Mouse (Mus musculus) C2C12 (cell line): Measurements from ENCODE around the gene Pard3. TPM values are rescaled to one million over a fixed set of nuclear protein-coding genes. Genes with fewer than 3 reads are reported as not detected.

Source experiments
- H3K27me3 ChIP-seq: one replicate; pipeline ENCODE4 v1.6.1; 2011; ENCODE audit not compliant: control insufficient read depth, insufficient read depth, insufficient read length
- H3K36me3 ChIP-seq: one replicate; pipeline ENCODE4 v1.6.1; 2011; ENCODE audit not compliant: control insufficient read depth, insufficient read depth
- H3K4me3 ChIP-seq: one replicate; pipeline ENCODE4 v1.5.1; 2011; ENCODE audit warnings: mild to moderate bottlenecking, control low read depth; ENCODE audit not compliant: poor library complexity, insufficient read depth, severe bottlenecking
- H3K79me2 ChIP-seq: one replicate; pipeline ENCODE4 v1.6.1; 2011; ENCODE audit not compliant: control insufficient read depth, insufficient read depth
- H3K79me3 ChIP-seq: one replicate; pipeline ENCODE4 v1.6.1; 2011; ENCODE audit warnings: low read depth, control low read depth
- H3ac ChIP-seq: one replicate; pipeline ENCODE3; 2011; ENCODE audit warnings: low read depth; ENCODE audit not compliant: control insufficient read depth, insufficient read length
- CEBPB ChIP-seq: IDR thresholded peaks from one replicate; pipeline ENCODE4 v1.6.1; 2011; ENCODE audit warnings: low read depth, mild to moderate bottlenecking, control low read depth, moderate library complexity
- CTCF ChIP-seq: IDR thresholded peaks from one replicate; pipeline ENCODE4 v1.5.1; 2011; ENCODE audit not compliant: control insufficient read depth, insufficient read depth, insufficient read length
- FOSL1 ChIP-seq: IDR thresholded peaks from one replicate; pipeline ENCODE4 v1.8.0; 2011; ENCODE audit warnings: mild to moderate bottlenecking, low read length; ENCODE audit not compliant: poor library complexity, insufficient read depth, severe bottlenecking
- MAX ChIP-seq: IDR thresholded peaks from one replicate; pipeline ENCODE4 v1.6.1; 2011; ENCODE audit warnings: mild to moderate bottlenecking, control low read depth
- MYOD1 ChIP-seq: IDR thresholded peaks from one replicate; pipeline ENCODE4 v1.6.1; 2011; ENCODE audit warnings: low read depth; ENCODE audit not compliant: control insufficient read depth, insufficient read length
- MYOG ChIP-seq: IDR thresholded peaks from one replicate; pipeline ENCODE4 v1.6.1; 2011; ENCODE audit not compliant: control insufficient read depth, insufficient read length; ENCODE audit errors: extremely low read depth
- USF1 ChIP-seq: IDR thresholded peaks from one replicate; pipeline ENCODE4 v1.6.1; 2011; ENCODE audit warnings: low read depth, mild to moderate bottlenecking, control low read depth, moderate library complexity
- polyA plus RNA-seq: library from polyadenylated mRNA; unstranded; fragments of >200 nt; fragmentation: generic; extraction: Trizol; gene quantifications from one replicate; pipeline ENCODE4 v1.2.1, GENCODE M21; 2012; ENCODE audit warnings: missing spikeins

Pard3 gene
- polyA plus RNA-seq, 1 experiment: 8.4 TPM

DNA sequence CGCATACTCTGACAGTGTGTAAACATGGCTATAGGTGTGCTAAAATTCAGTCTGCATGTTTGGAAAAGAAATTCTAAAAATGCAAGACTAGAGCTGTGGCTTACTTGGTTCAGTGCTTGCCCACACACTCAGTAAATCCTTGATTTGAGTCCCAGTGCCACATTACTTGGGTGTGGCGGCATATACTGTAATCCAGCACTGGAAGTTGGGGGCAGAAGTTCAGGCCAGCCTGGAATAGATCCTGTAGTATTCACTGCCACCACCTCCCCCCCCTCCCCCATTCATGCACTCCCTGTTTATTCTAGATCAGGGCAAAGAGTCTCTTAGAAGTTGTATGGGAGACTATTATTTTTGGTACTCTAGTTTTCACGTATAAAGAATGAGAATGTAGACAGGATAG is 52.1 kb downstream of the Pard3 start:
- peaks cover 53% of the 10 kb centered on the region for H3K79me3 ChIP-seq
- H3K4me3 ChIP-seq: no peak overlapping the region
- H3K27me3 ChIP-seq: no peaks in the 10 kb centered on the region
- no peak overlapping the region for H3ac ChIP-seq
- no peaks in the 10 kb centered on the region for H3K36me3 ChIP-seq
- peaks cover 98% of the 10 kb centered on the region for H3K79me2 ChIP-seq
- TF ChIP-seq CEBPB (no peak), USF1 (no peak), CTCF (no peak), MYOG (no peak), FOSL1 (no peak), MAX (no peak), MYOD1 (no peak)

DNA sequence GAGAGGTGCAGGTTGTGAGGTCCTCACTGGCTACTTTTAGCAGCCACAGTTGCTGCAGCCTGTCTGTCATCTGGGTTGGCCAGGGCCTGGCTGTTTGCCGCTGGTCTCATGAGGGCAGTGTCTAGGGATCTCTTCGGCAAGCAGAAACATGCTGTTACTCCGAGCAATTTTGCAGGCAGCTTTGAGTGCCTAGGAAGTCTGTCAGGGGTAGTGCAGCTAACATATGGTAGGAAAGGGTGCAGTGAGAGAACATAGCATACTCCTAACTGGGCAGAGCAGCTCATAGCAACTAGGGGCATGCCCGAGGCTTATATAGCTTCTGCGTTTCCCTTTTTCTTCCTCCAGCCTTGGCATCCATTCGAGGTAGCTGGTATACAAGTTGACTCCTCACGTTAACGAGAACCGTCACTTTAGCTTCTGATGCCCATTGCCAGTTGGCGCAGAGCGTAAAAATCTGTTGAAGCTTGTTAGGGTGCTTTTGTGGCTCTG is 54.7 kb downstream of the Pard3 start:
- peaks cover 49% of the 10 kb centered on the region for H3K79me3 ChIP-seq
- no peak overlapping the region for H3ac ChIP-seq
- H3K4me3 ChIP-seq: no peak overlapping the region
- H3K27me3 ChIP-seq: no peaks in the 10 kb centered on the region
- no peaks in the 10 kb centered on the region for H3K36me3 ChIP-seq
- peaks cover 91% of the 10 kb centered on the region for H3K79me2 ChIP-seq
- TF ChIP-seq CTCF (no peak), MYOD1 (no peak), FOSL1 (no peak), MYOG (no peak), MAX (no peak), USF1 (no peak), CEBPB (no peak)

DNA sequence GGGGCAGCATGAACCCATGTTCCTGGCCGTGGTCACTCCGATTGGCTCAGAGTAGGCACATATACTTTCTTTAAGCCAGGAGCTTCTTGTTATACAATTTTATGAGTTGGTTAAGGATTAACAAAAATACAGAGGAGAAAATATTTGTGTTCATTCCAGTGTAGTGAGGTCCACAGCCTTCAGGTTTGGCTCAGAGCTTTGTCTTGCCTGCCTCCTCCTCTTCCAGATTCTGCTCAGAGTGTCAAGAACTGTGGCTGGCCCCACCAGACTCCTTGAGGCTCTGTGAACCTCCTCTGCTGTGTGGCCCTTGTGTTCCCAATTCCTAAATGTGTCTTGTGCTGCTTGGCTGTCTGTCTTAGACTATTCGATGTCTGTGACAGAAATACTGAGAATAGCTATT is 59.7 kb downstream of the Pard3 start:
- TF ChIP-seq MYOD1 (no peak), FOSL1 (no peak), CEBPB (no peak), MYOG (no peak), MAX (no peak), USF1 (no peak), CTCF (no peak)
- H3K4me3 ChIP-seq: no peak overlapping the region

DNA sequence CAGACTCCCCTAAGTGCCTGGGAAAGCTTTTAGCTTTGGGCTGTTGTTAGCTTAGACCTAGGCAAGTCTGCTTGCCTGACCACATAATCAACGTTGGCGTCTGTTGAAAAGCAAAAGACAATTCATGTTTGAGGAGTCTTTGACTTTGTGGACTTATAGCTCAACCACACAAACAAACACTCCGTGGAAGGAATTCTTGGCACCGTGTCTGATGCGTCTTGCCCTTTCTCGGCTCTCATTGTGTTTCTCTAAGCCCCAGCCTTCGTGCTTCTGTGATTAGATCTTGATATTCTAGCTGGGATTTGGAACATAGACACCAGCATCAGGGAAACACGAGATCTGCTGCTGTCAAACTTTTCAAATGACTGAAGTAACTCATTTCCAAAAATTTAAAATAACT is 61.1 kb downstream of the Pard3 start:
- Histone ChIP-seq H3K36me3 (no peaks in the 10 kb centered on the region), H3K27me3 (no peaks in the 10 kb centered on the region), H3K79me3 (peaks cover 21% of the 10 kb centered on the region), H3ac (no peak overlapping the region), H3K79me2 (peaks cover 92% of the 10 kb centered on the region), H3K4me3 (no peak overlapping the region)
- TF ChIP-seq MYOD1 (no peak), MYOG (no peak), USF1 (no peak), FOSL1 (no peak), CTCF (no peak), MAX (no peak), CEBPB (no peak)

More for the DNA sequence above, 59.7 kb downstream of the Pard3 start:
- Histone ChIP-seq H3K79me2 (peaks cover 92% of the 10 kb centered on the region), H3K79me3 (peaks cover 29% of the 10 kb centered on the region), H3K36me3 (no peaks in the 10 kb centered on the region), H3ac (no peak overlapping the region), H3K27me3 (no peaks in the 10 kb centered on the region)

DNA sequence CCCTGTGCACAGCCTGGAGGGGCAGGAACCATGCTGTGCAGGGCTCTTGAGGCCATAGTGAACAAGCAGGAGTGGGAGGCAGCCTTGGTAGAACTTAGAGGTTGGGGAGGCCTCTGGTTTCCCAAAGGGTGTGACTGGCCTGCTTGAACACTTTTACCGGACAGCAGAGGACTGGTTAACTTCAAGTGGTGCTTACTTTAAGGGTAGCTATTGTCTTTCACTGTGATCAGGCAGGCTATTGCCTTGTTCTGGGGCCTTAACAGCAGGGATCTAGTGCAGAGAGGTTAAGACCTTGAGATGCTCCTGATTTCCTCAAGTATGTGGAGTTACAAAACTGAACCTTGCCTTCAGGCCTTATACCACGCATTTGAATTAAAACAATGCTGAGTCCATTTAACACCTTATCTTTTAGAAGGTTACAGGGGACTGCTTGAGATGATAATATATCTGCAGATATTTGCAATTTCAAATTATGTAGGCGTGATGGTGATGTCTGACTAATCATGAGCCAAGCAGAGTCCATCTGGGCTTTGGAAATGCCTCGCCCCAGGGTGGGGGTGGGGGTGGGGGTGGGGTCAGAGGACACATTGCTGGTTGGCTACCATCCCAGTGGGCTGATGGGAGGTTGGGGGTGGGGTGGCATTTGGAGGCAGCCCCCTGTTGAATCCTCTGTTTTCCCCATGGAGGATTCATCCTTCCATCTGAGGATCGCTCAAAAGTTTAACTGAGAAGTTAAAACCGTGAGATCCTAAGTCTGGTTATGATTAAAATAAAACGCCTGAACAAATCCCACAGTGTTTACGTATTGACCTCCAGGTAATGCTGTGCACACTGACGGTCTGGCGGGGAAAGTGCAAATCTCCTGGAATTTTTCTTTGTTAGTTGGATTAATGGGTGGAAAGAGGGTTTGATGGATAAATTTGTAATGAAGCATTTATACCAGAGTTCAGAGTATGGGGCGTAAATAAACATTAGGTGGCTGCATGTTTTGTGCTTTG is 62.3 kb downstream of the Pard3 start:
- Histone ChIP-seq H3K79me3 (peaks cover 19% of the 10 kb centered on the region), H3K36me3 (no peaks in the 10 kb centered on the region), H3ac (no peak overlapping the region), H3K79me2 (peaks cover 92% of the 10 kb centered on the region), H3K4me3 (no peak overlapping the region), H3K27me3 (no peaks in the 10 kb centered on the region)
- TF ChIP-seq USF1 (no peak), FOSL1 (no peak), MYOD1 (no peak), CTCF (no peak), MAX (no peak), MYOG (no peak), CEBPB (no peak)

DNA sequence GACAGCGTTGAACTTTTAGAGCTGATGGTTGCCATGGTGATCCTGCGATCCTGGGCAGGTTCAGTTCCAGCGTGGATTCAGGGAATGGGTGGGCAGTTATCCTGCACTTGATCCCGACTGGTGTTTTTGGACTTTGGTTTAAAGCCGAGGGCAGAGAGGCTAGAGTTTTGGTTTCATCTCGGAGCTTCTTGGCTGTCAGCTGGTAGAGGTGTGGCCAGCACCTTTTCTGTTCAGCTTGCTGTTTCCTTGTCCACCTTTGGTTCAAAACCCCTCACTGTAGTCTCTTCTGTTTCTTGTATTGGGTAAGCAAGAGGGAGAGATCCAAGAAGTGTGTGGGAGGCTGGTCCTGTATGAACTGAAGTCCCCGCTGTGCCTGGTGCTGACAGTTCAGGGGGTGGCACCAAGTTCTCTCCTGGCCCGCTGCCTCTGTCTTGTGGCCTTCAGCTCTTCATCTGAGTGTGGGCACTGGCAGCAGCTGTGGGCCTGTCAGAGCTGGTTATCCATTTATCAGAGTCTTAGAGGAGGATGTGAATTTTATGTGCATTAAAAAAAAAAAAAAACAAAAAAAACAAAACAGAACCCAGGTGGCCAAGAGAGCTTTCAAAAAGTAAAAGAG is 65.2 kb downstream of the Pard3 start:
- peaks cover 16% of the 10 kb centered on the region for H3K79me3 ChIP-seq
- no peaks in the 10 kb centered on the region for H3K36me3 ChIP-seq
- H3K79me2 ChIP-seq: peaks cover 81% of the 10 kb centered on the region
- H3K4me3 ChIP-seq: no peak overlapping the region
- H3K27me3 ChIP-seq: no peaks in the 10 kb centered on the region
- no peak overlapping the region for H3ac ChIP-seq
- TF ChIP-seq USF1 (no peak), MYOD1 (no peak), FOSL1 (no peak), CTCF (no peak), MYOG (no peak), CEBPB (no peak), MAX (no peak)
